Mouse (Mus musculus) embryo, embryonic 11.5 days (tissue): ENCODE data around the gene Esf1.
"Not testable (repeated sequence)": the region's sequence is repeated elsewhere in the genome, so short reads cannot be mapped to it uniquely, and the experiment has no call there.

ENCODE experiments used
- DNase-seq: peaks from one replicate; pipeline ENCODE4 v3.0.0-alpha.2; 2012; ENCODE audit warnings: low read depth, low spot score

The Esf1 gene

GRCm38 (mm10) chr2:140170127-140170802, at the start of gene Esf1, which contains the start of gene Ndufaf5:
Gene Esf1, minus strand, starts transcription at chr2:140170564.
Gene Ndufaf5, plus strand, starts transcription at chr2:140170649.
- DNase-seq = peak; percentile 93

- DNase-seq = no peak
Observed at GRCm38 (mm10) chr2:140215965-140216364, 45.6 kb upstream of the Esf1 start.

GRCm38 (mm10) chr2:140215415-140215814, 45.1 kb upstream of the Esf1 start:
- DNase-seq = no peak

- DNase-seq = no peak
Observed at GRCm38 (mm10) chr2:140214519-140215027, 44.2 kb upstream of the Esf1 start.

- no peak for DNase-seq
Observed at GRCm38 (mm10) chr2:140203756-140204155, 33.4 kb upstream of the Esf1 start.

DNA sequence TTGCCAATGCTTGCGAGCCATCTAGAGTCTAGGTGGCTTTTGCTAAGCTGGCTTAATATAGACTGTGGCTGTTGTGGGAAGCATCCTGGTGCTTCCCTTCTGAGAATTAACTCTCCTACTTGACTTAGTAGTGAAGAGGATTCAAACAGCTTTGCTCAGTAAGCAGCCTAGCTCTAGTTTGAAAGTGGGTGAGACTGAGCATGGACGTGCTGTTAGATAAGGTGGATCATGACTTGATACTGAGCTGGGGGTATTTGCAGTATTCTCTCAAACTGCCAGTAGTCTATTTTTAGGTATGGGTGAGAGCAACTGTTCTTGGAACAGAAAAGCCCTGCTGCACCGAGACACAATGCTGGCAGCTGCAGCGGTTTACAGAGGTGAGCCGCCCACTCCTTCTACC, 32.2 kb upstream of the Esf1 start:
- no peak for DNase-seq

- DNase-seq = no peak
Observed at GRCm38 (mm10) chr2:140200713-140201112, 30.3 kb upstream of the Esf1 start.

DNA sequence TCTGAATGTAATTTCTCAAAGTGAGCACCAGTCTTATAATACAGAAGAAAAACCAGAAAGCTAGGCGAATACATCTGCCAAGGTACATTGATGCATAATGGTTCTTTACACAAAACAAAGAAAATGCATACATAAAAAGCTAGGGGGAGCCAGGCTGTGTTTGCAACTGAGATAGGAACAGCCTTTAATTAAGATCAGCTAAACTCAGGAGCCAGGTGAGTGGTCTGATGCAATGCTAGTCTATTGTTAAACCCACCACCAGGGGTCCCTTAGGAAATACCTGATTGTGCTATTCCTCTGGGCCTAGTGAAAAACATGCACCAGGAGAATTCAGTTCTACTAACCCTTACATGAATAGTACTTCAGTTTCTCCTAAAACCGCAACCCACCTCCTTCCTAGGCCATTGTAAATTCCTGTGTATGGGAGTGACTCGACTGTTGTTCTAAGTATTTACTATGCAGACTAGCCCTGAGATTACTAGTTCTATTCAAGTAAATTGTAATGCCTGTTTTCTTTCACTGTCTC, 15.4 kb upstream of the Esf1 start:
- DNase-seq = not testable (repeated sequence)

DNA sequence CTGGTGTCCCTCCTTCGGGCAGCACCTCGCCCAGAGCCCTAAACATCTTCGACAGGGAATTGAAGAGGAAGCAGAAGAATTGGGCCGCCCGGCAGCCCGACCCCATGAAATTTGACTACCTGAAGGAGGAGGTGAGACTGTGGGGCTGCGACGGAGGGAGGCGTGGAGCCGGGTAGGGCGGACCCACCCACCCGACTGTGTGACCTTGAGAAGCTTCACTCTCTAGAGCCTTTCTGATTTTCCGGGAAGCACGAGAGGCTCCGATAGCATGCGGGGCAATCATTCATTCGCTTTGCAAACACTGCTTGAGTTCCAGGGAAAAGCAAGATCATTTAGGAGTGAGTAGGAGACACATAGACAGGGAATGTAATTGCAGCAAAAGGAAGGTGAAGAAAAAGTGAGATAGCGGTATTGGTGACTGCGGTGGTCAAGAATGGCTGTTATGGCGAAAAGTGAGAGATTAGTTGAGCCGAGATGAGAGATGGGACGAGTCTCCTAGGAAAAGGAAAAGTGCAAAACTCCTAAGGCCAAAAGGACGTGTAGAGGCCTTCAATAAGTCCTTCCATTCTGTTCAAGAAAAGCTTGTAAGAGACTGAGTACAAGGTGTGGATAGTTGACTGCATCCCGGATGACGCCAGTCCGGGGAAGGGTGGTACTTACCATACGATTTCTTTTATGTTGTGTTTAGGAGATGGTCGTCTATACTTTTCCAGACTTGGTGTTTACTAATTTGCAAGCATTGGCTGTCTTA, 614 bp upstream of the Esf1 start:
- DNase-seq = no peak

DNA sequence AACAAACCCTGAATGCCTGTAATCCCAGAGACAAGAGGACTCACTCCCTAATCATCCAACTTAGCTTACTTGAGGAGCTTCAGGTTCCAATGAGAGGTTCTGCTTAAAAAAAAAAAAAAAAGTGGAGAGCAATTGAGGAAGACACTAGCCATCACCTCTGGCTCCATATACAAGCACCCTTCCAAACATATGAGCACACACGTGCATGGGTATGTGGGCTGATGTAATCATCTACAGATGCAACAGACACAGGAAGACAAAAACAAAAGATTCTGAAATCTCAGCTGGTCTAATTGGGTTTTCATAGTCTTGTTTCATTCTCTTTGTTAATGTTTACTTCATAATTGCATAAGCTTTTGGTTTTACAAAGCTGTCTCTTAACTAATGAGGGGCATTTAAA, 1.3 kb downstream of the Esf1 start:
- DNase-seq = no peak

GRCm38 (mm10) chr2:140163351-140163854, 7.0 kb downstream of the Esf1 start:
- DNase-seq = no peak

- DNase-seq = no peak
Observed at GRCm38 (mm10) chr2:140159186-140159730, 11.1 kb downstream of the Esf1 start.

- not testable (repeated sequence) for DNase-seq
Observed at GRCm38 (mm10) chr2:140151743-140152142, 18.6 kb downstream of the Esf1 start, which contains the start of gene Gm17374. Gene Gm17374, plus strand, starts transcription at chr2:140152043.

- DNase-seq = no peak
Observed at GRCm38 (mm10) chr2:140125516-140125915, 44.8 kb downstream of the Esf1 start.

DNA sequence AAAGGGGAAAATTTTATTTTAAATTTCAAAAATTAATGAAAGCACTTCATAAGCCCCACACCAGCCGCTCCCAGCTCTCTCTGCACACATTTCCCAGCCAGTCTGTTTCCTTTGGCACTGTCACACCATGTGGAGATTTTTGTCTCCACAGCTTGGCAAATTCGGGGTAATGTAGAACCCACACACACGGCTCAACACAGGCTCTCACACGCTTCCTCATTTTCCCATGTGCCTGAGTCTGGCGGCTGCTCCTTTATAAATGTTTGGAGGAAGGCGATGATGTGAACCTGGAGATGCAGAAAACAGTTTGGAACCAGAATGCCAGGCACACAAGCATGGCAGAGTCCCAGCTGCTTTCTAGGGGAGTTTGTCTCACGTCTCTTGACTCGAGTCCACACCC, 56.5 kb downstream of the Esf1 start:
- DNase-seq = no peak

- no peak for DNase-seq
Observed at GRCm38 (mm10) chr2:140108945-140109344, 61.4 kb downstream of the Esf1 start.

DNA sequence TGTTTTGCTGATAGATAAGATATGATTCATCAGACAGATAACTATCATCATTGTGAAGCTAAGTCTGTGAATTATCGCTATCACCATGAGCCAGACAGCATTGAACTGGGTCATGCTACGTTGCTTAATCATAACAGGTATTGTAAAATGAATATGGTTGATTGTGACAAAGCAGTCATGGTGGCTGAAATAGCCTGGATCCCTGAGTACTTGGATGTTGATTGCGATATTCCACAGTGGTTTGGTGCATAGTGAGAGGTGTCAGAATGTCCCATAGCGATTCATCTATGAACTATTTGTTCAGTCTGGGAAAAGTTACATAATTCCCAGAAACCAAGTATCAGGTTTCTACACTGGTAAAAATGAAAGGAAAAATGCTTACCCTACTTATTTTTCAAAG, 62.7 kb downstream of the Esf1 start:
- DNase-seq = no peak

- DNase-seq = no peak
Observed at GRCm38 (mm10) chr2:140104951-140105350, 65.4 kb downstream of the Esf1 start.

DNA sequence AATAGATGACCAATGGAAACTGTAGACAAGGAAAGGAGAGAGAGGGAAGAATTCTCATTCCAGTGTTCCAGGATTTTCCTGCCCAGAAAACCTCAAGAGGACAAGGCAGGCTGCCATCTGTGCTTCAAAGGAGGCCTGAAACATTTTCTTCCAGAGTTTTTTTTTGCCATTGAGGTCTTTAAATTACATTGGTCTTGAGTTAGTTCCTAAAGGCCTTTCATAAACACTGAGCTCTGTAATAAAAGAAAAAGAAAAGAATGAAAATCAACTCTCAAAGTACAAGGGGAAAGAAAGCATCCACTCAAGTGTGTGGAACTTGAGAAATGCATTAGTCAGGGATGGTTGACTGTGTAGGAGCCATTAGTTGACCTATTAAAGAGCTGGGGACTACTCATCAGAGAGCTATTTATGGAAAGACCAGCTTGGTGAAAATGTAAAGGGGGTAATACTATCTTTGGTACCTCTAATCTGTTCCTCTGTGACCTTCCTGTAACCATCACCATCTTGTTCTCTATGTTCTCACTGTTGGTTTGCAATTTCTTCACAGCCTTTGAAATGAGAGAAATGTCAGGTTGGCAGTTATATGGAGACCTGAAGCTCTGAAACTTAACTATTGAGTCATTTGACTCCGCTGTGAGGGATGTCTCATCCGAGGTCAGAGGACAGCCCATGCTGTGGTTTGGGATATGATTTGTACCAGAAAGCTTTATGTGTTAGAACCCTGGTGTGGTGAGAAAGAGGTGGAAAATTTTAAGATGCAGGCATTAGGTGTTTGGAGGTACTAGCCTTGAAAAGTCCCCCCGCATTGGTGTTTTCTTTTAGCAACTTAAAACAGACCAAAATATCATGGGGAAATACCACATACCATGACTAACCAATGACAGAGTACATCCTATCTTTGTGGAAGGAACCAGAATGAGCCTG, 69.6 kb downstream of the Esf1 start:
- DNase-seq = no peak

GRCm38 (mm10) chr2:140099971-140100370, 70.4 kb downstream of the Esf1 start:
- DNase-seq = no peak

DNA sequence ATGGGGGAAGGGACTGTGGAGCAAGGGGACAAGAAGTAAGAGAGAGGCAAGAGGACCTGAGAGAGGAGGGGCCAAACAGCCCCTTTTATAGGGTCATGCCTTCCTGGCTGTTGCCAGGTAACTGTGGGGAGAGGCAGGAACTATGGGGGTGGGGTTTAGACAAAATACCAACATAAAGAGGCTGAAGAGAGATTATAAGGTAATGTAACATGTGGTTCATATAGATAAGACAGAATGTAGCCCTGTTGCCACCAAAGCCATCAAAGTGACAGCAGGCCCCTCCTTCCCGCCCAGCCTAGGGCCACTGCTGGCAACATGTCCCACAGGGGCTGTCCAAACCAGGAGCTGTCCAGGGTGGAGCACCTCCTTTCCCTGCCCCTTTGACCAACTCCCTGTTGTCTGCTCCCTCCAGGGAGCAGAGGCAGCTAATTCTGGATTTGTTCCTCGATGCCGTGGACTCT, 73.2 kb downstream of the Esf1 start:
- DNase-seq = no peak
